Mouse (Mus musculus) erythroblast, embryonic 14.5 days (primary cell): Measurements from ENCODE around the gene Fam89b.

ENCODE experiments used
- GATA1 ChIP-seq: IDR thresholded peaks from 2 replicates; pipeline ENCODE4 v1.6.1; 2012; ENCODE audit warnings: low read length, inconsistent platforms, mixed read lengths
- TAL1 ChIP-seq: IDR thresholded peaks from 3 replicates; pipeline ENCODE4 v1.6.1; 2012; ENCODE audit warnings: low read length, inconsistent platforms, mixed read lengths

DNA sequence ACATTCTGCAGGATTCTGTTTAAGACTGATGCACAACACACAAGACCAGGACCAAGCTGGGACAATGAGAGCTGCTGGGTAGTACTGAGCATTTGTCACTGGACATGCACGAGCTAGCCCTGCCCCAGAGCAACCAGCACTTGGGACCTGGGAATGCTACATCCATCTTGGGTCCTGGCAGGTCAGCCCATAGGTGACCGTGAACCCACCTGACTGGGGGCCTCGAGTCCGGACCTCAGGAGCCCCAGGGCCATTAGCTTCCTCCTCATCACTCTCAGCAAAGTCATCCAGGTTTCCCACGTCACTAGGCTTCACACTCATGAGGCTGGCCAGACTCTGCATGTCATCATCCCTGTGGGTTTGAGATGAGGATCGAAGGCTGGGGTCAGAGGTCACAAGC lies 8.2 kb downstream of the Fam89b start:
- TF ChIP-seq GATA1: no peak
- no peak for TF ChIP-seq TAL1
